Mouse (Mus musculus) brain, embryonic 18.5 days (tissue): ENCODE data around the gene Cd83.

Experiments used
- DNase-seq: peaks from one replicate; pipeline ENCODE4 v3.0.0-alpha.2; 2012; ENCODE audit warnings: low read depth, low spot score

Gene Cd83

DNA sequence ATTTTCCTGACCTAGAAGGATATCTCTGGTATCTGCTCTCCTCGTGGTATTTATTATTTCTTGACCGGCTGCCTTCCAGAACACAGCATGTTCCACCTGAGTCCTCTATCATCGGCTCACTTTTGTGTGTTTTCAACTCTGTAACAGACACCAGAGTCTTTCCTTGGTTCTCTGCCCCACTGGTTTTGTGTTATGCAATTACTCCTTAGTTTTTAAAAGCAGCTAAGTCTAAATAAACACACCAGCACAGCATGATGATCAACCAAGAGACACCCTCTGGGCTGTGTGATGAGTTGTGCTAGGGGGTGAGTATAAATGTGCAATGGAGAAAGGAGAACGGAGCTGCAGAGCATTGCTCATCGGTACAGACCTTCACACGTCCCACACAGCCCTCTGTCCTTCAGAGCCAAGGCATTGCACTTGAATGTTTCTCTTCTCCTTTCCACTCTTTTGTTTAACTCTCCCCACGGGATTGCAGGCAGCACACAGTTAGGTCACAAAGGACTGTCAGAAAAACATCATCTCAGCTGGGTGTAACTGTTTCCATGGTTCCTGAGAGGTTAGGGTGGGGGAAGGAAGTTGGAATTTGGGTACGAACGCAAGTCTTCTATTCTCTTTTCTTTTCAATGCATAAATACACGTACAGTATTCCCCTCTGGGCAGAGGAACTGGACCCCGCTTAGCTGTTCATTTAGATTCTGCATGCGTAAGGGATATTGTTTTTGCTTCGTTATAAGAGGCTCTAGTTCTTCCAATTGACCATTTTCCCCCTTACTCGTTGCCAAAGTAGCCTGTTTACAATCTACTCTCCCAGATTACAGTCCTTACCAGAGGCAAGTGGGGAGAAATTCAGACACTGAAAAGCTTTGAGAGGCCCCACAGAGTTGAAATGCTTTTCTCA lies 22.0 kb downstream of the Cd83 start:
- no peak for DNase-seq

GRCm38 (mm10) chr13:43807272-43807675 lies 22.7 kb downstream of the Cd83 start:
- DNase-seq, result no peak

DNA sequence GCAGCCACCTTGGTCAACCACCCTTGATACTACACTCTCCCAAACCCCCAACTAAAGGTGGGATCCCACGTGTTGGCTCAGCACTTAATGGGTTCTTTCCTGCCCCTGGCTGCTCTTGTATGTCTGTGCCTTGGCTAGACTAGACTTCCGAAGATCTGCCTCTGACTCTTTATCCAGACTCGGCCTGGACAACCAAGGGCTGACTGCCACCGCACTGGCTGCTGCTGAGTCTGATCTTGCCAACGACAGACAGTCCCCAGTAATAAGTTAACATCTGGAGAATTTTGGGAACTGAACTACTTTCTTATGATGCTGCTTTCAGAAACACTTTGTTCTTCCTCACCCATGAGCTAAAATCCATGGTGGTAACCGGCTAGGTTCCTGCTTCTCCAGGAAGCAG lies 26.0 kb downstream of the Cd83 start:
- no peak for DNase-seq

DNA sequence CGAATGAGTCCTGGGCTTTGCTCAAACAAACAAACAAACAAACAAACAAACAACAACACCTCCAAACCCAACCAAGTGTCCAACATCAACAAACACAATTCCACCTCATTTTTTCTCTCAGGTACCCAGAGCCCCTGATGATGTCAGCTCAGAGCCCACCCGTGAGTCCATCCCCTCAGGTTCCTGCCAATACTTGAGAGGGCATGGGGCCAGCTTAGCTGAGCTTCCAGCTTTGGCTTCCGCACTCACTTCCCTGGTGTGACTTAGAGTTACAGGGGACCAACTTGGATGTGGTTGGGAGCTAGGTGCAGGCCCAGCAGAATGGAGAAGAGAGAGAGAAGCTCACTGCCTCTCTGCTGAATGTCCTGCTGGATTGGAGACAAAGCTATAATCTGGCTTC lies 27.3 kb downstream of the Cd83 start:
- no peak for DNase-seq

DNA sequence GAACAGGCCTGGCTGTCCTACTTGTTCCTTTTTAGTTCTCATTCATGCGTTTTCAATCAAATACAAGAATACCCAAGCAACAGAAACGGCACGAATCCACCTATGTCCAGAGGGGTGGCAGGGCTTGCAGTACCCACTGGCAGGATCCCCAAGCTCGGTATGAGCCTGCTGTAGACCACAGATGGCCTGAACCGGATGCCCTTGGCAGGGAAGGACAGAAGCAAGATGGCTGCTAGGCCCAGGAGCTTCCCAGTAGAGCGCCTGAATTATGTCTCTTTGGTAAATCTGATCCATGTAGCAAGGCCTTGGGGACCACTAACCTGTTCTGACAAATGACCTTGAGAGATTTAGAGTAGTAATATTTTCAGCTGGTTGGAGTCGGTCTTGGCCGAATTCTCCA lies 28.9 kb downstream of the Cd83 start:
- no peak for DNase-seq

- DNase-seq, result no peak
Observed at GRCm38 (mm10) chr13:43817461-43817860, 32.9 kb downstream of the Cd83 start.

DNA sequence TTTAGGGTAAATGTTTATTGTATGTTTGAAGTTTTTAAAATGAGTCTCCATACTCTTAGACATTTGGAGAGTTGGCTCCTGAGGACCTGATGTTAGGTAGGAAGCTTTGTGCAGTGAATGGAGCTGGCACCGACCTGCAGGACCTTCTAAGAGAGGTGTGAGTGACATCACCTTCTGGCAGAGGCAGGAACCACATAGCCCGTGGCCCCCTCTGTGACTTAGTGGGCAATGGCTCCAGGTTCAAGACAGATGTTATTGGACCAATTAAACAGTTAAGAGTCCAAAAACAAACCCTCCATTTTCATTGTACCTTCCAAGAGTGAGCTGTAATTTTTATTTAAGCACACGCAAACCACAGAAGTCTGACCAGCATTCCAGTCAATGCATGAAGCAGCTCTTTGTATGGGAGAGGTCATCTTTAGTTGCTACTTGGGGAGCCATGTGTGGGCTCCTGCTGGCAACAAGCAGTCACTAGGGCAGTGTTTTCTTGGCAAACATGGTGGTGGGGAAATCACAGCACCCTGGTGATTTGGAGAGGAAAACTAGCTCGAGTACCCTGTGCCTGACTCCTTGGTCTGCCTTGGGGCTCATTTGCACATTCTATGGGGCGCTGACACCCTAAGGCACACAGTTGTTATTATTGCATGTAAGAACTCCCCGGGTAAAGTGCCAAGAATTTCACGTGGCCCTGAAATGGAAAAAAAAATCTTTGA lies 33.9 kb downstream of the Cd83 start:
- no peak for DNase-seq

GRCm38 (mm10) chr13:43819020-43819310 lies 34.4 kb downstream of the Cd83 start:
- no peak for DNase-seq

DNA sequence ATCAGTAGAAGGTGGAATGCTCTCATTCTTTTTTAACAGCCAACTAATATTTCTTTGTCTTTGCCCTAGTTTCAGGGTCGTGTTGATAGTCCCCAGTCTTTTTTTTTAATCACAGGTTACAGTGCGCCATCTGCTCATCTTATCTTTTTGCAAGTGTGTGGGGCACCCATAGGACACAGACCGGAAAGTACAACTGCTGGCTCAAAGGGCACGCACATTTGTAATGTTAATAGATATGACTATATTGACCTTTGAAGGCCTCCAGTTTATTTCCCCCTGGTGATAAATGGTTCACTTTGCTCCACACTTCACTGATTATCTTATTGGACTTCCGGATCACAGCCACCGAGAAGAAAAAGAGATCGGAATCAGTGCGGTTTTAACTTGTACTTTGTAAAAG lies 35.5 kb downstream of the Cd83 start:
- no peak for DNase-seq

- DNase-seq, result no peak
Observed at GRCm38 (mm10) chr13:43822306-43822705, 37.7 kb downstream of the Cd83 start.

- DNase-seq, result no peak
Observed at GRCm38 (mm10) chr13:43828648-43829047, 44.1 kb downstream of the Cd83 start.

DNA sequence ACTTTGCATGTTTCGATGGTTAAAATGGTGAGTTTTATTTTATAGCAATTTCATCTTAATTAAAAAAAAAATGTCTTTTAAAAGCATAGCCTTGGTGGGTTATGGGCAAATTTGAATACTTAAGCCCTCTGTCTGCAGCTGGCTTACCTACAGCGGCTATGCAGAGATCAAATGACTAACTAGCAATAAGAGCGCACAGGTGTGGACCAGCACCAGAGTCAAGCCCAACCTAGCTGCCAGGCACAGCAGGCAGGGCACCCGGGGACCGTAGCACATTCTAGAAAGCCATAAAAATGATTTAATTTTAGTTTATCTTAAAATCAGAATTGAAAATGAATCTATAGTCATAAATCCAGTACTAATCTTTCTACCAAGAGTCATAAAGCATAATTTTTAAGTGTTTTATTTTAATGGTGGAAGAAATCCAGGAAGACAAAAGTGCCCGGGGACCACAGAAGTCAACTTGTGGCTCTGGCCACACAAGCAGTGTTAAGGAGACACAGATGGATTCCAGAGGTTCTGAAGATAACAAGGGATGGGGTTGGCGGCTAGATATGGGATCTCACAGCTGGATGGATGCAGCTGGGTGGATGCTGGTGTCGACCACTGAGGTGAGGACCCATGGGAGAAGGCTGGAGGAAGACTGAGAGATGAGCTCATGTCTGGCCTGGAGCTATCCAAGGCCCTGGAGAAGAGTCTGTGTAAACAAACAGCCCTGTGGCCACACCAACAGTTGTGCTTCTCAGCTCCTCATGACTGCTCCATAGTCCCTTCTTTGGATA lies 46.5 kb downstream of the Cd83 start:
- DNase-seq, result no peak

DNA sequence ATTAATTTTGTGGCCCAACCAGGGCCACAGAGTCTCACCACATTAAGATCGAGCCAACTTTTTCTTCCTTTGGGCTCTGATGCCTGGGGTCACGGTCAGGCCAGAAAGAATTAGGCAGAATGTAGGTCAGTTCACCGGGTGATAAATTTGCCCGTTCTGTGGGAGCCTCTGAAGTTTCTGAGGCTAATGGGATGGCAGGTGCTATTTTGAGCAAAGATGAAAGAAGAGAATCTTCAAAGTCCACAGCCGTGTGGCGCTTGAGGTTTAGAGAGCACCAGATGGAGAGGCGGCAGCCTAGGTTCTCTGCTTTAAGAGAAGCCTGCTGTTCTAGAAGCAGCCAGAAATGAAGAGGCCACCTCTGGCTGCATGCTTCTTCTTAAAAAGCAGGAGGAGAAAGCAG lies 48.2 kb downstream of the Cd83 start:
- DNase-seq, result no peak

DNA sequence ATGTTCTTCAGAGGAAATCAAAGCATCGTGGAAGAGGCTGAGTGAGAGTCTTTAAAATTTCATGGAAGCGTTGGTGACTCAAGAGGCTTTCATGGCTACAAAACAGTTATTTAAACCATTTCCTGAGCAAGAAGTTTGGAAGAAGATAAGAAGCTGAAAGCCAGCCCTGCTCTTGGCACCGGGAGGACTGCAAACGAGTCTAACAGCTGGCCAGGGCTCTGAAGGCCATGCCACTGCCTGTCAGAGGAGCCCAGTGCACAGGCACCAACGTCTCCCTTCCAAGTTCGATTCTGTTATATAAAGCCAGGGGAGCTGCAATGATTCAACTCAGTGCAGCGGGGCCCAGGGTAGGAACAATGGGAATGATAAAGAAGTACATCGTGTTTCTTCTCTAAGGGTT lies 51.8 kb downstream of the Cd83 start:
- DNase-seq, result no peak

GRCm38 (mm10) chr13:43837812-43838211 lies 53.2 kb downstream of the Cd83 start:
- DNase-seq, result no peak

- DNase-seq, result no peak
Observed at GRCm38 (mm10) chr13:43845151-43845550, 60.6 kb downstream of the Cd83 start.

- no peak for DNase-seq
Observed at GRCm38 (mm10) chr13:43847186-43847585, 62.6 kb downstream of the Cd83 start.

GRCm38 (mm10) chr13:43849816-43850215 lies 65.2 kb downstream of the Cd83 start:
- no peak for DNase-seq

DNA sequence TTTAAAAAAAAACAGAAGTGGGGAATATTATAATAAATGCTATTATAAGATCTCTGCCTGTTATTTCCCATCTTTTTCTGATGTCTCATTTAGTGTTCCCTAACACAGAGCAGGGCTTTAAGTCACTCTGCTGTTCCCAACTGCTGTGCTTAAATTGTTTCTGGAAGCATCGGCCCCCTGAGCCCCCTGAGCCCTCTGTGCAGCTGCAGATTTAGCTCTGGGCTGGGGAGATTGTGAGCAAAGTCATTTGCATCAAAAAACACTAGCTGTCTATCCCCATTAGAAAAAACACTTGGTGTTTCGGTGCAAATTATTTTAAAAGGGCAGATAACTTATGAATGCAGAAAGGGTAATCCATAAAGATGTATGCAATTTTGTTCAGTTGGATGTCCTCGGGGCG lies 66.5 kb downstream of the Cd83 start:
- no peak for DNase-seq
